Mouse (Mus musculus): ENCODE results near the gene Frmpd4. TPM values are rescaled to one million over a fixed set of nuclear protein-coding genes. Genes with fewer than 3 reads are reported as not detected.

The Frmpd4 gene
- polyA plus RNA-seq, 1 experiment, result 0.01 TPM

DNA sequence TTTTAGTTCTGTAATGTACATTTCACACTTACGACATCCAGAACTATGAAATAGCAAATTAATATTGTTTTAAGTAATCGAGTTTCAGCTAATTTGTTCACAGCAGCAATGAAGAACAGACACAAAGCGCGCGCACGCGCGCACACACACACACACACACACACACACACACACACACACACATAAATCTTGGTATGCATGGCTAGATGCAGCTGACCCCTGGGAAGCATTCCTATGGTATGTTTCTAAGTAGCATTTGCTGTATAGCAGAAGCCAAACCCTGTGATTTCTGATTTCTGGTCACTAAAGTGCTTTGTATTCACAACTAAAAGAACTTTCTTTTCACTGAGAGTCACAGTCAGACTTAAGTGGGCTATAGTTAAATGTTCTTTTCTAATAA, 922.8 kb downstream of the Frmpd4 start:
- Histone ChIP-seq H3K4me3 (ENCODE audit: low read depth, low read length) (no peak overlapping the region), H3K36me3 (ENCODE audit: control insufficient read depth, insufficient read depth, low read length) (no peaks in the 10 kb centered on the region), H3K27ac (ENCODE audit: insufficient read depth, low read depth, low read length) (no peak overlapping the region), H3K4me1 (ENCODE audit: control insufficient read depth, insufficient read depth, insufficient read length, low read length) (no peaks in the 10 kb centered on the region), H3K27me3 (ENCODE audit: control insufficient read depth, insufficient read depth, low read length) (no peaks in the 10 kb centered on the region)
- WGBS, result 92% methylated on average over 8 of the region's 8 CpGs
- TF ChIP-seq POLR2A (IDR thresholded peaks at IDR 0.05; ENCODE audit: low read depth, low read length) (no peak), CTCF (IDR thresholded peaks at IDR 0.05; ENCODE audit: extremely low read depth, insufficient read length, insufficient replicate concordance, low read depth, low read length) (no peak)

- no peak for TF ChIP-seq CTCF (IDR thresholded peaks at IDR 0.05; ENCODE audit: extremely low read depth, insufficient read length, insufficient replicate concordance, low read depth, low read length)
- no peak for TF ChIP-seq POLR2A (IDR thresholded peaks at IDR 0.05; ENCODE audit: low read depth, low read length)
- no peak overlapping the region for H3K27ac ChIP-seq (ENCODE audit: insufficient read depth, low read depth, low read length)
- H3K27me3 ChIP-seq (ENCODE audit: control insufficient read depth, insufficient read depth, low read length), result no peaks in the 10 kb centered on the region
- H3K4me1 ChIP-seq (ENCODE audit: control insufficient read depth, insufficient read depth, insufficient read length, low read length), result no peaks in the 10 kb centered on the region
- no peaks in the 10 kb centered on the region for H3K36me3 ChIP-seq (ENCODE audit: control insufficient read depth, insufficient read depth, low read length)
- no peak overlapping the region for H3K4me3 ChIP-seq (ENCODE audit: low read depth, low read length)
Observed at GRCm38 (mm10) chrX:167597639-167598217, 979.3 kb downstream of the Frmpd4 start.

DNA sequence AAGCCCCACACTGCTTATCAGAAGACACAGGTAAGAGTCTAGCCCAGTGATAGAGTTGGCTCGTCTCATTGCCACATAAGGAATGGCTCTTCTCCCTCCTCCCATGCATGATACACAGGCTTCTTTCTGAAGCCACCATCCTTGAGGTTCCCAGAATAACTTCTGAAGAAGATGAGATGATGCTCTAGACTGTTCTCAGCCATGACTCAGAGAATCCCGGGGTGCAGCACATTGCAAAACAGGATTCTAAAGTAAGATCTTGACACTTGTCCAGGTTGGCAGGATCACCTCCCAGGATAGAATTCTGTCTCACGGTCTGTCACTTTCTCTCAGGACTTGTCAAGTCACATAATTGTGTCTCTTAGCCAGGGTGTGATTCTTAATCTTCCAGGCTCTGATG, 1024.2 kb downstream of the Frmpd4 start:
- H3K27ac ChIP-seq (ENCODE audit: insufficient read depth, low read depth, low read length), result no peak overlapping the region
- no peaks in the 10 kb centered on the region for H3K36me3 ChIP-seq (ENCODE audit: control insufficient read depth, insufficient read depth, low read length)
- no peaks in the 10 kb centered on the region for H3K4me1 ChIP-seq (ENCODE audit: control insufficient read depth, insufficient read depth, insufficient read length, low read length)
- no peaks in the 10 kb centered on the region for H3K27me3 ChIP-seq (ENCODE audit: control insufficient read depth, insufficient read depth, low read length)
- no peak overlapping the region for H3K4me3 ChIP-seq (ENCODE audit: low read depth, low read length)
- TF ChIP-seq POLR2A (IDR thresholded peaks at IDR 0.05; ENCODE audit: low read depth, low read length) (no peak), CTCF (IDR thresholded peaks at IDR 0.05; ENCODE audit: extremely low read depth, insufficient read length, insufficient replicate concordance, low read depth, low read length) (no peak)
- WGBS, result 86% methylated on average over 3 of the region's 3 CpGs

- Histone ChIP-seq H3K4me3 (ENCODE audit: low read depth, low read length) (no peak overlapping the region), H3K36me3 (ENCODE audit: control insufficient read depth, insufficient read depth, low read length) (no peaks in the 10 kb centered on the region), H3K4me1 (ENCODE audit: control insufficient read depth, insufficient read depth, insufficient read length, low read length) (no peaks in the 10 kb centered on the region), H3K27ac (ENCODE audit: insufficient read depth, low read depth, low read length) (no peak overlapping the region), H3K27me3 (ENCODE audit: control insufficient read depth, insufficient read depth, low read length) (no peaks in the 10 kb centered on the region)
- no peak for TF ChIP-seq CTCF (IDR thresholded peaks at IDR 0.05; ENCODE audit: extremely low read depth, insufficient read length, insufficient replicate concordance, low read depth, low read length)
- TF ChIP-seq POLR2A (IDR thresholded peaks at IDR 0.05; ENCODE audit: low read depth, low read length), result no peak
- WGBS, result 59% methylated on average over 3 of the region's 3 CpGs
Observed at GRCm38 (mm10) chrX:167523151-167523550, 1053.9 kb downstream of the Frmpd4 start.

GRCm38 (mm10) chrX:167522528-167522927, 1054.5 kb downstream of the Frmpd4 start:
- no peaks in the 10 kb centered on the region for H3K4me1 ChIP-seq (ENCODE audit: control insufficient read depth, insufficient read depth, insufficient read length, low read length)
- no peak overlapping the region for H3K27ac ChIP-seq (ENCODE audit: insufficient read depth, low read depth, low read length)
- no peak overlapping the region for H3K4me3 ChIP-seq (ENCODE audit: low read depth, low read length)
- H3K36me3 ChIP-seq (ENCODE audit: control insufficient read depth, insufficient read depth, low read length), result no peaks in the 10 kb centered on the region
- H3K27me3 ChIP-seq (ENCODE audit: control insufficient read depth, insufficient read depth, low read length), result no peaks in the 10 kb centered on the region
- WGBS, result 71% methylated on average over 4 of the region's 4 CpGs
- TF ChIP-seq POLR2A (IDR thresholded peaks at IDR 0.05; ENCODE audit: low read depth, low read length) (no peak), CTCF (IDR thresholded peaks at IDR 0.05; ENCODE audit: extremely low read depth, insufficient read length, insufficient replicate concordance, low read depth, low read length) (no peak)

GRCm38 (mm10) chrX:167518440-167518839, 1058.6 kb downstream of the Frmpd4 start:
- Histone ChIP-seq H3K4me3 (ENCODE audit: low read depth, low read length) (no peak overlapping the region), H3K4me1 (ENCODE audit: control insufficient read depth, insufficient read depth, insufficient read length, low read length) (no peaks in the 10 kb centered on the region), H3K27ac (ENCODE audit: insufficient read depth, low read depth, low read length) (no peak overlapping the region), H3K27me3 (ENCODE audit: control insufficient read depth, insufficient read depth, low read length) (no peaks in the 10 kb centered on the region), H3K36me3 (ENCODE audit: control insufficient read depth, insufficient read depth, low read length) (no peaks in the 10 kb centered on the region)
- TF ChIP-seq POLR2A (IDR thresholded peaks at IDR 0.05; ENCODE audit: low read depth, low read length), result no peak
- WGBS, result 80% methylated on average over 2 of the region's 2 CpGs

- Histone ChIP-seq H3K4me1 (ENCODE audit: control insufficient read depth, insufficient read depth, insufficient read length, low read length) (no peaks in the 10 kb centered on the region), H3K27me3 (ENCODE audit: control insufficient read depth, insufficient read depth, low read length) (no peaks in the 10 kb centered on the region), H3K27ac (ENCODE audit: insufficient read depth, low read depth, low read length) (no peak overlapping the region), H3K36me3 (ENCODE audit: control insufficient read depth, insufficient read depth, low read length) (no peaks in the 10 kb centered on the region), H3K4me3 (ENCODE audit: low read depth, low read length) (no peak overlapping the region)
- TF ChIP-seq POLR2A (IDR thresholded peaks at IDR 0.05; ENCODE audit: low read depth, low read length), result no peak
- TF ChIP-seq CTCF (IDR thresholded peaks at IDR 0.05; ENCODE audit: extremely low read depth, insufficient read length, insufficient replicate concordance, low read depth, low read length), result peak; percentile 69; the same call in 1 of the 2 replicates
- 15% methylated on average over 11 of the region's 11 CpGs for WGBS
Observed at GRCm38 (mm10) chrX:167497780-167498179, 1079.3 kb downstream of the Frmpd4 start.
